Mouse (Mus musculus) lung, postnatal 0 days (tissue): ENCODE data around the gene Mynn. TPM values are rescaled to one million over a fixed set of nuclear protein-coding genes. Genes with fewer than 3 reads are reported as not detected.

Source experiments
- ATAC-seq: fragments of 200-750 bp; cut with Nextera tagmentation; 2 replicates; pipeline ENCODE4 v1.8.0; 2017; ENCODE audit warnings: moderate library complexity
- DNase-seq: peaks from one replicate; pipeline ENCODE4 v3.0.0-alpha.2; 2016; ENCODE audit warnings: low spot score
- H3K27ac ChIP-seq: fragments of 300-500 bp; sonication (generic); 2 replicates; pipeline ENCODE4 v1.5.1; 2014; ENCODE audit warnings: antibody characterized with exemption, mild to moderate bottlenecking, low read length, mixed read lengths
- H3K27me3 ChIP-seq: fragments of 300-500 bp; sonication (generic); replicated peaks from 2 replicates; pipeline ENCODE4 v1.6.1; 2014; ENCODE audit warnings: low read length, mixed read lengths; ENCODE audit not compliant: insufficient read depth
- H3K36me3 ChIP-seq: fragments of 300-500 bp; sonication (generic); 2 replicates; pipeline ENCODE4 v1.6.1; 2014; ENCODE audit warnings: low read length, mixed read lengths; ENCODE audit not compliant: insufficient read depth
- H3K4me1 ChIP-seq: fragments of 300-500 bp; sonication (generic); 2 replicates; pipeline ENCODE4 v1.6.1; 2014; ENCODE audit warnings: antibody characterized with exemption, low read depth, low read length, mixed read lengths; ENCODE audit not compliant: insufficient read depth
- H3K4me2 ChIP-seq: fragments of 300-500 bp; sonication (generic); replicated peaks from 2 replicates; pipeline ENCODE4 v1.6.1; 2014; ENCODE audit warnings: low read depth, mild to moderate bottlenecking, low read length, moderate library complexity, mixed read lengths
- H3K4me3 ChIP-seq: fragments of 300-500 bp; sonication (generic); 2 replicates; pipeline ENCODE4 v1.5.1; 2014; ENCODE audit warnings: low read depth, low read length
- H3K9ac ChIP-seq: fragments of 300-500 bp; sonication (generic); replicated peaks from 2 replicates; pipeline ENCODE4 v1.6.1; 2014; ENCODE audit warnings: low read depth, mild to moderate bottlenecking
- H3K9me3 ChIP-seq: fragments of 300-500 bp; sonication (generic); 2 replicates; pipeline ENCODE4 v1.6.1; 2016; ENCODE audit warnings: low read length, mixed read lengths
- CTCF ChIP-seq: IDR thresholded peaks from 2 replicates; pipeline ENCODE4 v1.5.1; 2016; ENCODE audit warnings: antibody characterized with exemption, mild to moderate bottlenecking
- EP300 ChIP-seq: IDR thresholded peaks from 2 replicates; pipeline ENCODE4 v1.6.1; 2016; ENCODE audit warnings: antibody characterized with exemption, mild to moderate bottlenecking, control low read depth
- WGBS: fragments of 180-500 bp; shearing (Covaris S2); extraction: QIAGEN DNeasy Blood & Tissue Kit; methylation state at CpG from one replicate; pipeline ENCODE4 v1.1.7; 2014; 5-methylcytosine and 5-hydroxymethylcytosine counted together
- polyA plus RNA-seq: library from polyadenylated mRNA; unstranded; fragments of >200 nt; fragmentation: Nextera tagmentation; extraction: Ambion mirVana; gene quantifications from 2 replicates; pipeline ENCODE4 v1.2.1, GENCODE M21; 2015

The Mynn gene
- polyA plus RNA-seq, 1 experiment from 2014 or later, result 17.0 TPM

GRCm38 (mm10) chr3:30600717-30601116, 1.1 kb upstream of the Mynn start:
- no peak for ATAC-seq
- DNase-seq, result peak; percentile 18
- TF ChIP-seq EP300 (no peak), CTCF (no peak)
- Histone ChIP-seq H3K4me2 (peak overlapping the region; percentile 58), H3K9ac (no peak overlapping the region), H3K27me3 (no peaks in the 10 kb centered on the region), H3K9me3 (no peaks in the 10 kb centered on the region), H3K4me1 (peaks cover 9% of the 10 kb centered on the region; the same call in 1 of the 2 replicates), H3K4me3 (peak overlapping the region; percentile 81), H3K36me3 (0 out of 2 replicates have a peak, but pooled peaks cover under 1% of the 10 kb centered on the region), H3K27ac (no peak overlapping the region)
- WGBS, result under 1% methylated on average over 14 of the region's 14 CpGs

- Histone ChIP-seq H3K27me3 (no peaks in the 10 kb centered on the region), H3K4me3 (peak overlapping the region; percentile 81), H3K27ac (peak overlapping the region; percentile 34; the same call in 1 of the 2 replicates), H3K9ac (no peak overlapping the region), H3K9me3 (no peaks in the 10 kb centered on the region), H3K36me3 (peaks cover 4% of the 10 kb centered on the region; the same call in 1 of the 2 replicates), H3K4me1 (peaks cover 9% of the 10 kb centered on the region; the same call in 1 of the 2 replicates), H3K4me2 (peak overlapping the region; percentile 58)
- ATAC-seq (peak; percentile 11), DNase-seq (peak; percentile 85)
- no peak for TF ChIP-seq CTCF
- peak; percentile 54 for TF ChIP-seq EP300
- under 1% methylated on average over 17 of the region's 17 CpGs for WGBS
Observed at GRCm38 (mm10) chr3:30601175-30601574, 690 bp upstream of the Mynn start.

- Histone ChIP-seq H3K4me2 (peak overlapping the region; percentile 58), H3K4me1 (peaks cover 9% of the 10 kb centered on the region; the same call in 1 of the 2 replicates), H3K36me3 (peaks cover 4% of the 10 kb centered on the region; the same call in 1 of the 2 replicates), H3K9ac (no peak overlapping the region), H3K9me3 (no peaks in the 10 kb centered on the region), H3K4me3 (peak overlapping the region; percentile 81), H3K27me3 (no peaks in the 10 kb centered on the region), H3K27ac (peak overlapping the region; percentile 97)
- DNase-seq (no peak), ATAC-seq (no peak)
- TF ChIP-seq EP300, result no peak
- no peak for TF ChIP-seq CTCF
- WGBS, result 1% methylated on average over 13 of the region's 13 CpGs
Observed at GRCm38 (mm10) chr3:30601610-30602064, 228 bp upstream of the Mynn start.

GRCm38 (mm10) chr3:30602740-30603098, 854 bp downstream of the Mynn start:
- H3K36me3 ChIP-seq, result peaks cover 11% of the 10 kb centered on the region; the same call in 1 of the 2 replicates
- H3K4me2 ChIP-seq, result peak overlapping the region; percentile 58
- peak overlapping the region; percentile 81 for H3K4me3 ChIP-seq
- H3K27ac ChIP-seq, result peak overlapping the region; percentile 97
- WGBS, result 0% methylated on average over 27 of the region's 27 CpGs
- ATAC-seq (peak; percentile 74), DNase-seq (peak; percentile 91)
- H3K9ac ChIP-seq, result peak overlapping the region; percentile 78
- peaks cover 9% of the 10 kb centered on the region; the same call in 1 of the 2 replicates for H3K4me1 ChIP-seq
- H3K27me3 ChIP-seq, result no peaks in the 10 kb centered on the region
- 0 out of 2 replicates have a peak, but pooled peaks have one; percentile 24 for TF ChIP-seq CTCF
- no peak for TF ChIP-seq EP300
- H3K9me3 ChIP-seq, result no peaks in the 10 kb centered on the region

GRCm38 (mm10) chr3:30603256-30603655, 1.4 kb downstream of the Mynn start:
- DNase-seq (no peak), ATAC-seq (no peak)
- 33% methylated on average over 10 of the region's 10 CpGs for WGBS
- peak overlapping the region; percentile 97; the same call in 1 of the 2 replicates for H3K27ac ChIP-seq
- H3K4me2 ChIP-seq, result peak overlapping the region; percentile 58
- peaks cover 11% of the 10 kb centered on the region; the same call in 1 of the 2 replicates for H3K36me3 ChIP-seq
- H3K27me3 ChIP-seq, result no peaks in the 10 kb centered on the region
- no peaks in the 10 kb centered on the region for H3K9me3 ChIP-seq
- TF ChIP-seq CTCF (no peak), EP300 (no peak)
- no peak overlapping the region; the same call in 1 of the 2 replicates for H3K9ac ChIP-seq
- peaks cover 9% of the 10 kb centered on the region; the same call in 1 of the 2 replicates for H3K4me1 ChIP-seq
- peak overlapping the region; percentile 81 for H3K4me3 ChIP-seq

GRCm38 (mm10) chr3:30608999-30609398, 7.1 kb downstream of the Mynn start:
- Histone ChIP-seq H3K27ac (no peak overlapping the region), H3K27me3 (no peaks in the 10 kb centered on the region), H3K4me1 (no peaks in the 10 kb centered on the region), H3K4me2 (no peak overlapping the region), H3K9me3 (no peaks in the 10 kb centered on the region), H3K36me3 (peaks cover 47% of the 10 kb centered on the region), H3K4me3 (no peak overlapping the region), H3K9ac (no peak overlapping the region)
- ATAC-seq (no peak), DNase-seq (no peak)
- 77% methylated on average over 3 of the region's 3 CpGs for WGBS
- TF ChIP-seq EP300 (no peak), CTCF (no peak)
